Mouse (Mus musculus) thymus, adult 2 months (tissue): ENCODE measurements around the gene Gucy2f. TPM values are rescaled to one million over a fixed set of nuclear protein-coding genes. Genes with fewer than 3 reads are reported as not detected.

Source experiments
- DNase-seq: peaks from one replicate; pipeline ENCODE4 v3.0.0; 2021
- H3K27ac ChIP-seq: fragments of 200-500 bp; 2 replicates; pipeline ENCODE4 v1.5.1; 2012; ENCODE audit warnings: low read length, control low read depth; ENCODE audit not compliant: control insufficient read depth, insufficient read depth
- H3K27me3 ChIP-seq: fragments of 200-500 bp; 2 replicates; pipeline ENCODE4 v1.6.1; 2012; ENCODE audit warnings: mild to moderate bottlenecking, low read length, moderate library complexity, mixed read lengths; ENCODE audit not compliant: control insufficient read depth, insufficient read depth
- H3K36me3 ChIP-seq: fragments of 200-500 bp; 2 replicates; pipeline ENCODE4 v1.6.1; 2012; ENCODE audit warnings: mild to moderate bottlenecking, low read length, moderate library complexity; ENCODE audit not compliant: control insufficient read depth, insufficient read depth
- H3K4me1 ChIP-seq: fragments of 200-500 bp; replicated peaks from 2 replicates; pipeline ENCODE4 v1.6.1; 2012; ENCODE audit warnings: low read length; ENCODE audit not compliant: control insufficient read depth, insufficient read depth
- H3K4me3 ChIP-seq: fragments of 200-500 bp; 2 replicates; pipeline ENCODE4 v1.5.1; 2012; ENCODE audit warnings: mild to moderate bottlenecking, low read length, control low read depth, moderate library complexity; ENCODE audit not compliant: control insufficient read depth, insufficient read depth
- CTCF ChIP-seq: fragments of 200-500 bp; IDR thresholded peaks from 2 replicates; pipeline ENCODE4 v1.5.1; 2012; ENCODE audit warnings: mild to moderate bottlenecking, control low read depth, low read length, moderate library complexity, borderline replicate concordance; ENCODE audit not compliant: control insufficient read depth, poor library complexity, insufficient read depth; ENCODE audit errors: extremely low read depth
- POLR2A ChIP-seq: fragments of 200-500 bp; IDR thresholded peaks from 2 replicates; pipeline ENCODE4 v1.6.1; 2012; ENCODE audit warnings: mild to moderate bottlenecking, low read length, control low read depth, moderate library complexity; ENCODE audit not compliant: control insufficient read depth, poor library complexity, insufficient read depth; ENCODE audit errors: extremely low read depth
- WGBS: fragments of 180-500 bp; shearing (Covaris S2); methylation state at CpG from one replicate; pipeline ENCODE4 v1.1.7; 2018; 5-methylcytosine and 5-hydroxymethylcytosine counted together
- polyA plus RNA-seq: library from polyadenylated mRNA; depleted of rRNA; stranded (reverse); fragments of >200 nt; gene quantifications from 2 replicates; pipeline ENCODE4 v1.2.3, GENCODE M21; 2012

Gucy2f gene
- polyA plus RNA-seq, 1 experiment = not detected

DNA sequence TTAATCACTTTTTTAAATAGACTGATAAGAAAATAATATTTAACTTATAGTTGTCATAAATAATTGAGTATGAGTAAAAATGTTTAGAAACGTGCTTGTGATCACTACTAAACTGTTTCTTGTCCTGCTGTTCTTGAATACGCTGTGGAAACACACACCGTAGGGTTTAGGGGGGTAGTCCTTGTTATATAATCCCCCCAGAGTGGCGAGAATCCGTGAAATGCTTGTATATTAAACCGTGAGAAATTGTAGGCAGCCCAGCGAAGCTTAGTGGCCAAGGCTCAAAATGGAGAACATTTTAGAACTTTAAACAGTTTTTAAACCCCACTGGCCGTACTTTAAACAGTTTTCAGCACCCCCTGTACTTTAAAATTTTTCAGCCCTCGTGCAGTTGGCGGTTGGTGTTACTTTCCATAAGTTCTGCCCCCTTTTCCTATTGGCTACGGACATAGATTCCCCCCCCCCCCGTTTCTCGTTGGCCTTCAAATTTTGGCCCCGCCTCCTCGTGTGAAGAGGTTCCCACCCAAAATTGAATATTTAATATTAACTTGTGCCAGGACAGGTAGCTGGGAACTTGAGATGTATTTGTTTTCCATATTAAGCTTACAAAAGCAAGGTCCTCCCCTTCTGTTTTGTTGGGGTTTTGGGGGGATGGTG lies 30.8 kb upstream of the Gucy2f start:
- no peak overlapping the region for H3K4me3 ChIP-seq
- peak overlapping the region; percentile 57; the same call in 1 of the 2 replicates for H3K27ac ChIP-seq
- DNase-seq = peak; percentile 14
- no peak for TF ChIP-seq CTCF
- TF ChIP-seq POLR2A = no peak
- WGBS = 1% methylated on average over 15 of the region's 15 CpGs
- H3K36me3 ChIP-seq = no peaks in the 10 kb centered on the region
- H3K4me1 ChIP-seq = no peaks in the 10 kb centered on the region
- H3K27me3 ChIP-seq = no peaks in the 10 kb centered on the region

DNA sequence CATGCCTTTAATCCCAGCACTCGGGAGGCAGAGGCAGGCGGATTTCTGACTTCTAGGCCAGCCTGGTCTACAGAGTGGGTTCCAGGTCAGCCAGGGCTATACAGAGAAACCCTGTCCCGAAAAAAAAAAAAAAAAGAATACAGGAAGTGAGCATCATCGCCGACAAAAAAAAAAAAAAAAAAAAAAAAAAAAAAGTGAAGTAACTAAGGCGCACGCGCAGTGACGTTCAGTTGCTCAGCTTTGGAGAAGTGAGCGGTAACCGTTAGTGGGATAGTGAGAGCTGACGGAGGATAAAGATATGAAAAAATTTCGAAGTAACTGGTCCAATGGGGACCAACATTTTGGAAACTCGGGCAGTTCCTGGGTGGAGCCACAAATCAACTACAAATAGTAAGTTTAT lies 29.8 kb upstream of the Gucy2f start, which contains the start of gene Nxt2:
Gene Nxt2 (plus strand): TSS at position 229 of the 400 bp plus-strand sequence.
- Histone ChIP-seq H3K4me1 (no peaks in the 10 kb centered on the region), H3K27me3 (no peaks in the 10 kb centered on the region), H3K27ac (no peak within 1 kb of the TSS), H3K36me3 (no peaks in the 10 kb centered on the region), H3K4me3 (no peak within 1 kb of the TSS)
- WGBS = 94% methylated on average over 14 of the region's 14 CpGs
- DNase-seq = no peak
- TF ChIP-seq CTCF (no peak), POLR2A (no peak)

DNA sequence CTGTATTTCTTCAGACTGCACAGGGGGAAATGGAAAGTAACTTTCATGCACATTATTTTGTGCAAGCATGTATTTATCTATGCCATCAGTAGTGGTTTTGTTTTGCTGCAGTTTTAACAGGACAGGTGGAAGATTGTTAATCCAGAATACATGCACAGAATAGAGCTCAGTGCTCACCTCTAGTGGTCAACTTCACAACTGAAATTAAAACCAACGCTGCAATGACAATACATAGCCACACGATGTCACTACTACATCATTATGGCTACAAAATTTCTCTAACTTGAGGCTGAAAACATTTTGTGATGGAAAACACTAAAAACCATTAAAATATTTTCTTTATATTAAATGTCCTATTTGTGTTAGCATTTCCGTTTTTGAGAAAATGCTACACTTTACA lies 3.6 kb upstream of the Gucy2f start:
- H3K27ac ChIP-seq = no peak overlapping the region
- TF ChIP-seq POLR2A (no peak), CTCF (no peak)
- 6% methylated on average over 3 of the region's 3 CpGs for WGBS
- DNase-seq = peak; percentile 30
- H3K4me3 ChIP-seq = no peak overlapping the region
- H3K27me3 ChIP-seq = no peaks in the 10 kb centered on the region
- no peaks in the 10 kb centered on the region for H3K4me1 ChIP-seq
- H3K36me3 ChIP-seq = no peaks in the 10 kb centered on the region

DNA sequence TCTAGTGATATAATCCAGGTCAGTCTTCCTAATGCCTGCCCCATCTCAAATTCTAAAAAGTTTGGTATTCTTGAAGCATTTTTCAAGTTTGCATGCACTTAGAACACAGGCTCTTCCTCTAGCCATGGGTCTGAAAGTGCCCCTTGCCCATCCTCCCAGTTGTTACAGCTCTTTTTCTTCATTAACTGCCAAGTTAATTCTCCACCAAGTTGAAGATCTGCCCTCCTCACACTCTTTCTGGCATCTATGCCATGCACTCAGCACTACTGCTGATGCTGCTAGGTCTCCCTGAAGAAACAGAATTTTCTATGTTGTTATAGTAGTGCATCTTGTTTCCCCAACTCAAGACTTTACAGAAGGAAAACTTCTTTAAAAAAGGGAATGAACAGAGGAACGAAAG lies 1.2 kb downstream of the Gucy2f start:
- Histone ChIP-seq H3K4me3 (no peak overlapping the region), H3K27me3 (no peaks in the 10 kb centered on the region), H3K4me1 (no peaks in the 10 kb centered on the region), H3K27ac (no peak overlapping the region), H3K36me3 (no peaks in the 10 kb centered on the region)
- TF ChIP-seq CTCF (no peak), POLR2A (no peak)
- no peak for DNase-seq
- WGBS = 70% methylated on average over 1 of the region's 1 CpGs

DNA sequence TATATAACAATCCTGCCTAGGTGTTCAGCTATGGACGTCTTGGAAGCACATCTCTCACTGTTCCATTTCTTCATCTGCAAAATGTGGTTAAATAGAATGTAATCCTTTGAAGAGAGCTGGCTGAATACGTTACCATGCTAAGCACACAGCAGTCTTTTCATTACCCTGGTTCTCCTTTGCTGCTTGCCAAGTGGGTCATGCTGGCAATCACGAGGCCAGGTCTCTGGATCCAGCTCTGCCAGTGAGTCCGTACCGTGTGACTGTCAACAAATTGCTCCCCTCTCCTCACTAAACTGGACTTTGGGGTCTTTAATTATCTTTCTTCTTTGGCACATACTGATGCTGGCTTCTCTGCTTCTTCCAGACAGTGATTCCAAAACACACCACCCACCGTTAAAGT lies 2.3 kb downstream of the Gucy2f start:
- 83% methylated on average over 6 of the region's 6 CpGs for WGBS
- no peak for TF ChIP-seq CTCF
- no peak for TF ChIP-seq POLR2A
- no peaks in the 10 kb centered on the region for H3K27me3 ChIP-seq
- no peak for DNase-seq
- H3K4me1 ChIP-seq = no peaks in the 10 kb centered on the region
- H3K4me3 ChIP-seq = no peak overlapping the region
- H3K36me3 ChIP-seq = no peaks in the 10 kb centered on the region
- no peak overlapping the region for H3K27ac ChIP-seq

DNA sequence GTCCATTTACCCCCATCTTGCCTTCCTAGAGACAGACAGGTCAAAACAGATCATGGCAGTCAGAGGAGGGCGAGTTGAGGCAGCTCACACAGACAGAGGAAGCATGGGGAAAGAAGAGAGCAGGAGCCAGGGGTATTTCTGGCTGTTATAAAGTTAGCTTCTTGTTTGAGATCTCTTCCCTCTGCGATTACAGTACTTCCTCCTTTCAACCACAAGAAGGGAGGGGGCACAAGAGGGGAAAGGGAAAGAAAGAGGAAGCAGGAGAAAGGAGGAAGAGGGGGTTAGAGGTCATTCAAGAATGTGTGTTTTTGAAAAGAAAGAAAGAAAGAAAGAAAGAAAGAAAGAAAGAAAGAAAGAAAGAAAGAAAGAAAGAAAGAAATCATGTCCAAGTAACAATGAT lies 6.4 kb downstream of the Gucy2f start:
- TF ChIP-seq POLR2A (no peak), CTCF (no peak)
- Histone ChIP-seq H3K4me3 (no peak overlapping the region), H3K36me3 (no peaks in the 10 kb centered on the region), H3K27me3 (no peaks in the 10 kb centered on the region), H3K4me1 (no peaks in the 10 kb centered on the region), H3K27ac (no peak overlapping the region)
- 10% methylated on average over 2 of the region's 2 CpGs for WGBS
- no peak for DNase-seq
